Mouse (Mus musculus) lung, adult 18-20 months (tissue): ENCODE results near the gene Cacna1d.
A peak's percentile ranks its signal among the peaks of the same experiment; 100 is the strongest.

ENCODE experiments used
- DNase-seq, 2 experiments: peaks; one replicate each; pipeline ENCODE4 v3.0.0; 2022; ENCODE audit warnings: mixed read lengths in 2 of 2

The Cacna1d gene

DNA sequence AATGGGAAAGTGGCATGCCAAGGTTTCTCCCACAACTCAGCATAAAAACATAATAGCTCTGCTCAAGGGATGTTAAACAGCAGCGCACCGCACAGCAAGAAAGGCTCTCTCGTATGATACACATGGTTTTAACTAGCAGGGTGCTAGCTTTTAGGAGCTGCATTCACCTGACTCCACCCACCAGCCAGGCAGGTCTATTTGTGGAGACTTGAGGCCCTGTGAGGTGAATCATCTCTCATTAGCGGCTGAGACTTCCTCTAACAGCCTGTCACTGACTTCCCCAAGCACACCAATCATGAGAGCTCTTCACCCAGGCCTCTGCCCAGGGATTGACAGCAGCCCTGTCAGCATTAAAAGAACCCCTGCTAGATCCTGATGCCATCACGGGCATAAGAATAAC lies 295.0 kb downstream of the Cacna1d start:
- peak in 1 of 2 experiments; percentile 22 for DNase-seq

DNA sequence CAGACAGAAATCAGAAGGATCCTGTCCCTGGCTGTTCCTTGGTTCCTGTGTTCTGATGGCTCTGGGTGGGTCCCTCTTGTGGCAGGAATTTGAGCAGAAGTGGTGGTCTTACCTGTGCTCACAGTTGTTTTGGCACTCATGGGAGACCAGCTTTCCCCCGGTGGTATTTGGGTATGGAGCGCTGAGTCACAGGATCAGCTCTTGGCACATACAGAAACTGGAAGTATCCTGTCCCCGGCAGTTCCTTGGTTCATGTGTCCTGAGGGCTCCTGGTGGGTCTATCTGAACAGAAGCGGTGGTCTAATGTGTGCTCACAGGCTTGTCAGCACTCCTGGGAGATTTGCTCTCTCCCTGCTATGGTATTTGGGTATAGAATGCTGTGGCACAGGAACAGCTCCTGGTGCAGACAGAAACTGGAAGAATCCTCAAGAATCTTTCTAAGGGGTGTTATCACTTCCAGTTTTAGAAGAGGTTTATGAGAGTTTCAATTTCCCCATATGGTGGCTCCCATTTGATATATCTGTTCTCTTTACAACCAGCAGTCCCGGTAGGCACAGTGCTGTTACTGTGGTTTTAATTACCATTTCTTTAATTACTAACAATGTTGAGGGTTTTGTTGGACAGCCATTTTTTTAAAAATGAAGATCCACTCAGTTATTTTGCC lies 300.8 kb downstream of the Cacna1d start:
- DNase-seq: no peak

DNA sequence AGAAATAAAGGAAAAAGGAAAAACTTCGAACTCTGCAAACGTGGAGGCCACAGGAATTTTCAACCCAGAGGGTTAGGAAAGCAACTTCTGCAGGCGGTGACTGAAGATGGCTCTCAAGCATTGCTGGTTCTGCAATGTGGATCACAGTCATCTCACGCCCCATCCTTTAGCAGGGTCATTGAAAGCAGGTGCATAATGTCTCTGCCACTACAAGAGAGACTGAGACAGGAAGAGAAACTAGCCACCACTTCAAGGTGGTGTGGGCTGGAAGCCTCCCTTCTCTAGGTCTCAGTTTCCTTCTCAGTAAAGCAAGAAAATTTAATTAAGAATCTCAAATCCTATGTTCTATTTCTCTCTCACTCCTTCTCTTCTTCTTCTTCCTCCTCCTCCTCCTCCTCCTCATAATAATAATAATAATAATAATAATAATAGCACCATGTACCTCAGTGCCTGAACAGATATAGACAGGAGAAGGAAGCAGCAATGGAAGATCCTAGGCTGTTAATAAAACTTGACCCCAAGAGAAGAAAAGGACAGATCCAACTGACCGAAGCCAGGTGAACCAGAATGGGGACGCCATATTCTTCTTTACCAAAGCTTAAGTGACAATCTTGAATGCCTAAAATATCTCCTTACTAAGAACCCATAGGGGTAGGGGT lies 305.5 kb downstream of the Cacna1d start:
- no peak for DNase-seq

DNA sequence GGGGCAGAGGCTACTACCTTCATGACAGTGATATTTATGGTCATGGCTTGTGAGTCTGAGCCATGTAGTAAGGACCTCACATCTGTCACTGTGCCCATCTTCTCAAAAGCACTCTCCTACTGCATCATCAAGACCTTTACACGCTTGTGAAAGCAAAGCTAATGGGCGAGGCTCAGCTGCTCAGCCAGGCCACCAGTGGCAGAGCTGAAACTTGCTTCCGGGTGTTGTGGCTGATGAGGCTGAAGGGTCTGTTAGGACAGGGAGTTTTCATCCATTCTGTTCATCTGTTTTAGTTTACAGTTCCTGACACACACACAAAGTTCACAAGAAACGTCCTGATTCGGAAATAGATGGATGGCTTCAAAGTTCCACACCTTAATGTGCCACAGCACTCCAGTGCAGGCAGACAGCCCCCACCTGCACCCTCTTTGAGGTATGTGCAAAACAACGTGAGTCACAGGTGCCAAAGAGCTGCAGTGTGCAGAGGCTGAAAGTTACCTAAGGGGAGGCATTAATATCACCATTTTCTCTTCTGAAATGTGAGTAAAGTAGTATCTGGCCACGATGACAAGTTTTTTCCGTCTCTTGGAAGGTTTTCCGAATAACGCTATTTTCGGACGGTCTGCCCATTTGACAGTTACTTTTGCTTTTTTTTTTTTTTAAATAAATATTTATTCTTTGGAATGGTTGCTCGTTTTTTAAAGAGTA lies 306.7 kb downstream of the Cacna1d start:
- no peak for DNase-seq

GRCm38 (mm10) chr14:30184013-30184412 lies 307.2 kb downstream of the Cacna1d start:
- no peak for DNase-seq

GRCm38 (mm10) chr14:30182624-30183524 lies 308.4 kb downstream of the Cacna1d start:
- no peak for DNase-seq

DNA sequence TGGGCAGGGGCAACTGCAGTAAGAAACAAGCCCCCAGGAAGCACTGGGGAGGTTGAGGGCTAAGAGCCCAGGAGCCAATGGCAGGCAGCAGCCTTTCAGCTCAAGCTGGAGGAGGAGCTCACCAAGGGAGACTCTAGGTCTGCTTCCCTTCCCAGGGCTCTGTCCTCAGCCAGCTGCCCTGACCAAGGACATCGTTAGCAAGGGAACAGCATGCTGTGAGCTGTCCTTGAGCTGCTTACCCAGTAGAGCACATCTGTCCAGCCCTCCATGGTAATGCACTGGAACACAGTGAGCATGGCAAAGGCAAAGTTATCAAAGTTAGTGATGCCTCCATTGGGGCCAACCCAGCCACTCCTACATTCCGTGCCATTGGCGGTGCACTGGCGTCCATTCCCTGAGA lies 312.9 kb downstream of the Cacna1d start:
- DNase-seq: no peak

DNA sequence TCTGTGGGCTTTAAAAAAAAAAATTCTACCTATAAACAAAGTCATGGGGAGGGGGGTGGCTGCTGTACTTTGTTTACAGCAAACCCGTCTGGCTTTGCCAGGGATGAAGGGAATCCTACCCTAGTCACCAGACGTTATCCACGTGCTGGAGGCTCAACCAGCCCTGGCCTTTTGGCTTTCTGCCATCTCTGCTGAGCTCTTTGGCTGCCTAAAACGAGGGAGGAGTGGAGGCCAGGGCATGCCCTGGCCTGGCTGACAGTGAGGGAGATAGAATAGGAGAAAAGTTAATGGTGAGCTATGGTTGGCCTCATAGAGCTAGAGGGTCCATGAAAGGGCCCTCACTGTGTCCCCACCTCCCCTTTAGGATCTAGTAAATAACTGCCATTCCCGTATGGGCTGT lies 313.4 kb downstream of the Cacna1d start:
- no peak for DNase-seq

DNA sequence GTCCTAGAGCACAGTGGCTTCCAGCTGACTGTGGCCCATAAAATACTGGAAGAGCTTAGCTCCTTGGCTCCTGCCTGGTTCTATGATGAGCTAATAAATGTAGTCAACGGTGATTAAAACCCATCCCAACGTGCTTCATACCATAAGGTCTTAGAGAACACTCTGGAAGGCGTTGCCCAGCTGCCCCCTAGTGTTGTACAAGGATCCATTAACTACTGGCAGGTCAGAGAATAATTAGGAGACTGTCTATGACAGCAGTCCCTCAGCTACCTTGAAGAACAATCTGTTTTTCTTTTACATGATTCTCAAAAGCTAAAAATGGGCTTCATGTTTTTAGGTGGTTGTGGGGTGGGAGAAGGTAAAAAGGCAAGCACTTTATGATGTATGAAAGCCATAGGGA lies 315.9 kb downstream of the Cacna1d start:
- DNase-seq: no peak

DNA sequence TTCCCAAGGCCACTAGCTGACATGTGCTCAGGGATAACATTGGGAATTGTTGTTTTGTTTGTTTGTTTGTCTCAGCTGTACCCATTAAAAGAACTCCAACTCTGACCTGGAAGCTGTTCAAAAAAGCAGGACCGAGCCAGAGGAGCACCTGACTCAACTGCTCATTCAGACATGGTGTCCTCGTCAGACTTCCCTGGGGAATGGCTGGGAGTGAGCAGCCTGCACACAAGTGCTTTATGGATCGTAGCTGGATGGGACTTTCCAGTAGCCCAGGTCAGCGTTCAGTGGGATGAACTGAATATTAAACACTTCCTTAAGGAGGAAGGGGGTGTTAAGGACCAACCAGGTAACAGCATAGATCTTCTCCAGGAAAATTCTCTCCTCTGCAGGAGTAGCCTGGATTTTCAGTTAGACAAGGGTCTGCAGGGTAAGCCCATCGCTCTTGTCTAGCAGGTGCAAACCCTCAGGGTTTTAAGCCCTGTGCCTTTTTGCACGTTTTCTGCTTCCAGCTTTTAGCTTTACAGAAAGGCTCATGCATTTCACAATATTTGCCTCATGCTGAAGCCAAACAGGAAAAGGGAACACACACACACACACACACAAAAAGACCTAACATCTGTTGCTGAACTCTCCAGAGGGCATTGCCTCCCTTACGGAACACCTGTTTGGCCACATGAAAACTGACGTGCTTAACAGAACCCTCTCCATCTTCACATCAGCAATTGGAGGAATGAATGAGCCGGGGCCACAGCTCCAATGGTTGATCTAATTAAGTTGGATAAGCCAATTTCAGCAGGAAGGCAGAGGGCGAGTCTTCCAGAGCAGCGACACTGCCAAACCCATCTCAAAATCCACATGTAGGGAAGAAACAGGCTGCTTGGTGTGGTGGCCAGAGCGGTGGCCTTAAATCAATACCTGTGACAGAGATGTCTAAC lies 318.2 kb downstream of the Cacna1d start:
- DNase-seq: no peak

DNA sequence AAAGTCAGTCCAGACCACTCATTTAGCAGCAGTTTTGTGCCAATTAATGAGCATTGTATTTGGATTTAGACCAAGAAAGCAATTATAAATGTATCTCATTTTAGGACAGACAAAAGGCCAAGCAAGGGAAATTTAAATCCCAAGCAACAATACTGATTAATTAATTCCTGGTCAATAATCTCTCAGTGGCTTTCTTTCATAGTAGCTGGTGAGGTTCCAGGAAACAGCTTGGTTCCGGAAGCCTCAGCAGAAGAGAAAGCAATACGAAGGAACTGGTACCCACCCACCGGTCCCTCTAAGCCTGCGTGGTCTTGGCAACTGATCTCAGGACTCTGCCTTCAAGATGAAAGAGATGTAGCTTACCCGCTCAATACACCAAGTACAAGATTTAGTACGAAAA lies 319.7 kb downstream of the Cacna1d start:
- no peak for DNase-seq

- DNase-seq: no peak
Measured at GRCm38 (mm10) chr14:30171008-30171407, 320.2 kb downstream of the Cacna1d start.

DNA sequence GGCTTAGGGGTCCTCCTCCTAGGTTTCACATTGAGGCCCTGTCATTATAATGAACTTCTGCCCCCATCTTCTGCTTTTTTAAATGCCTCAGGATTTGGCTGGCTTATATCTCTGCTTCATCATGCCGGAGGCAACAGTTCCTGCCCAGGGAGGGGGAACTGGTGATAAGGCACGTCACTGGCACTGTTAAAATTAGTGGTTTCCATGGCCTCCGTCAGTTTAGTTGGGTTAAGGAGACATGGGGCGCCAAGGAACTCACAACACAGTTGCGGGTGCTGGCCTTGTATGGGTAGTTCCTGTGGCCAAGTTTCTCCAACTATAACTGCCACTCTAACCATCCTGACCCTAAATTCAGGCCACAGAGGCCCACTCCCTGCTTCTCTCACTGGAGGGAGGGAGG lies 321.8 kb downstream of the Cacna1d start:
- DNase-seq: no peak

DNA sequence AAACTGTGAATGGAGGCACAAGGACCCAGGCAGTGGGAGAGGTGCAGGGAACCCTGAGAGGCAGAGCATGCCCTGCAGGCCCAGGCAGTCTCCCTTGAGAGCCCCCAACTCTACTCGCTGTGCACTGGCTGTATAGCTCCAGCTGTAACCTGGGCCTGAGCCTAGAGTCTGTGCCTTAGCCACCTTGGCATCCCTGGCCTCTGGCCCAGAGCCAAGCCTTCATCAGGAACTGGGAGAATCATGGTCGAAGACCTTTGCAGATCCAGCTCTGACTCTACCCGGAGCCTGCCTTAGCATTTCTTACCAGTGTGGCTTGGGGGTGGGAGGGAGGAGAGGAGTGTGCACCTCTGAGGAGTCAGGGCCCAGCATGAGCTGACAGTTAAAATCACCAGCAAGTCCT lies 322.4 kb downstream of the Cacna1d start:
- DNase-seq: no peak

- DNase-seq: no peak
Measured at GRCm38 (mm10) chr14:30168387-30168786, 322.9 kb downstream of the Cacna1d start.

DNA sequence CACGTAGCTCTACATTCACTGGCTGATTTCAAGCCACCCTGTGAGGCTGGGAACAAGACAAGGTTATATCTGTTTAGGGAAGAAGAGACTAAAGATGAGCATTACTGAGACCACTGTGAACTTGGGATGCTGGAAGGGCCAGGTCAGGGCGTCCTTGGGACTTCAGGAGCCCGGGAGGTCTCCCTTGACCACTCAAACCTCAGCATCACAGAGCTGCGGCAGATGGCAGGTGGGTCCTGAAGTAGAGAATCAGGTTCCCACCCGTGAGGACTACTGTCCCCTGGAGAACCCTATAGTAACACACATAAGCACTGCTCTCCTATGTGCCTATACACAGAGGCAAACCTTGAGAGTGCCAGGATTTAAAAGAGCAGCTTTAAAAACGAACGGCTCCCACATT lies 323.6 kb downstream of the Cacna1d start:
- no peak for DNase-seq

GRCm38 (mm10) chr14:30166036-30166435 lies 325.2 kb downstream of the Cacna1d start:
- no peak for DNase-seq

DNA sequence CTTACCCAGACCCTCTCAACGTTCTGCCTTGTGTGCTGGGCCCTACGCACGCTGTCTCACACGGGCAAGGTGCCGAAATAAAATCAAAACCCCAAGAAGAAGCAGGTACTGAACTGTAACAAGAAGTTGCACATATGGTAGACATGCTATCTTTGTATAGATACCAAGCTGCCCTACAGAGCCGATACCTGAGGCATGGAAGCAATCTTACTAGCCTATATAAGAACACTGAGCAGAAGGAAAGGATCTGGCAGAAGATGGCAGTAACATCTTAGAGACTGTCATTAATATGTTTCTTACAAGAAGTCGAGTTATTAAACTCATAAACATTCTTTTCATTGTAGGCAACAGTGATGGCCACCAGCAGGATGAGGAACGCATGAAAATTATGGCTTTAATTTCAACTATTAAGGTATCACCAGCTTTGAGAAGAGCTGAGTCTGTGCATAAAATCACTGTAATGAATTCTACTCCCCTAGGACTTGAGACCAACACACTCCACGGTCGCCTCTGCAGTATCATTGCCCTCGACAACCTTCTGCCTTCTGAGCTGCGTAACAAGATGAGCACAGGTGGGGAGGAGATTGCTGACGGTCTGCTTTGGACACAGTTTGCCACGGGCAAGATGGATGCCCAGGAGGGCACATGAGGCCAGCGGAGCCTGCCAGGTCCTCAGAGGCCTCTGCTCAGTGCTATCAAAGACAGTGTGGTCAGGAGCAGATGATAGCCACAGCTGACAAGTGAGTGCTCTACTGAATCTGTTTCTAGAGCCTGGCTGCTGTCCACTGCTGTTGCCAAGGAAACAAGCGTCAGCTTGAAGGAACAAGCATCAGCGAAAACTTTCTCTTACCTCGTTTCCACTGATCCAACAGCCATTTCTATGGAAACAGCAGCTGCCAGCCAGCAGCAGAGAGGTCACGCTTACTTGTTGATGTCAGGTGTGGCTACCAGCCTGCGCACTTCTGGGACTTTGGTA lies 327.2 kb downstream of the Cacna1d start:
- DNase-seq: no peak

GRCm38 (mm10) chr14:30147774-30148173 lies 343.5 kb downstream of the Cacna1d start:
- DNase-seq: no peak

DNA sequence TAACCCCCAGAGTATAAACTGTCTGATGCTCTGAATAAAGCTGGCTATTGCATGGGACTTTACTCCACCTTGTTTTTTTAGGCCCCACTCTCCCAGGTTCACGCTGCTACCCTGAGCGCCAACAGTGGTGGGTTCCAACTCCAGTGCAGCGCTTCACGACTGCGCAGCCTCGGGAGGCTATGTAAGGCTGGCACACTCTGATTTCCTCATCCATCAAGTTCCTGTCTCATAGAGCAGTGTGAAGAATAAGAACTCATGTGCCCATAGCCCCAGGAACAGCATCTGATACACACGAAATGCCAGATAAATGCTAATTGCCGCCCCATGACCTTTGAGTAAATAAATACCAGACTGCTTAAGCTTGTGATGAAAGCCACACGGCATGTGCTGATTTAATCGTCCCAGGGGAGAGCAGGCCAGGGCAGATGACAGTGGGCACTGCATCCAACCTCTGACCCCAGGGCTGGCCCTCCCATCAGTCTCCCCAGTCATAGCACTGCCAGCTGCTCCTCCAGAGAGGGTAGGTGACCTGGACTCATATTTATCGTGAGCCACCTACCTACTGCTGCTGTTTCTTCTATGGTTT lies 352.8 kb downstream of the Cacna1d start:
- no peak for DNase-seq
